Mouse (Mus musculus): Measurements from ENCODE around the gene Plxdc1. TPM values are rescaled to one million over a fixed set of nuclear protein-coding genes. Genes with fewer than 3 reads are reported as not detected.

The Plxdc1 gene
- total RNA-seq, 4 experiments from 2014 or later, result 41.2 to 46.2 (median 43.9) TPM

DNA sequence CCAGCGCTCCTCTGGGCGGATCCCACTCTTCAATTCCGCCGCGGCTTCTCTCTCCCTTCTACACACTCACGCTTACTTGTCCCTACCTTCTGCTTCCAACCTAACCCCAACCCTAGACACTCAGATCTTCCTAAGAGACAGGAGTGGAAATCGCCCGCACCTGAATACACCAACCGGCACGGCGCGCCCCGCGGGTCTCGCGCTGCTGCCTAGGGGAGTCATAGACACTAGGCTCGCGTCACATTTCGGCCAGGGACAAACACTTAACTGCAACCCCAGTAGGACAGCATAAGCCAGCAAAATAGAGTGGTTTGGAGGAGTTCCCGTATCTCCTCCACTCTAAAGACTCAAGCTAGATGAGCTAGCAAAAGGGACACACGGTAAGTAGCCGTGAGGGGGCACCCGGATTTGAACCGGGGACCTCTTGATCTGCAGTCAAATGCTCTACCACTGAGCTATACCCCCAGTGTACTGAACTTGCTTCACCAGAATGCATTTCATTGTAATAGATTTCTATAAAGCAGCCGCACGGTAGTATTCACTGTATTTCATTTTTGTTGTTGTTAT lies 2.4 kb upstream of the Plxdc1 start:
- peak; percentile 82 to 90 for DNase-seq (ENCODE audit: low spot score in 2 of 2)

DNA sequence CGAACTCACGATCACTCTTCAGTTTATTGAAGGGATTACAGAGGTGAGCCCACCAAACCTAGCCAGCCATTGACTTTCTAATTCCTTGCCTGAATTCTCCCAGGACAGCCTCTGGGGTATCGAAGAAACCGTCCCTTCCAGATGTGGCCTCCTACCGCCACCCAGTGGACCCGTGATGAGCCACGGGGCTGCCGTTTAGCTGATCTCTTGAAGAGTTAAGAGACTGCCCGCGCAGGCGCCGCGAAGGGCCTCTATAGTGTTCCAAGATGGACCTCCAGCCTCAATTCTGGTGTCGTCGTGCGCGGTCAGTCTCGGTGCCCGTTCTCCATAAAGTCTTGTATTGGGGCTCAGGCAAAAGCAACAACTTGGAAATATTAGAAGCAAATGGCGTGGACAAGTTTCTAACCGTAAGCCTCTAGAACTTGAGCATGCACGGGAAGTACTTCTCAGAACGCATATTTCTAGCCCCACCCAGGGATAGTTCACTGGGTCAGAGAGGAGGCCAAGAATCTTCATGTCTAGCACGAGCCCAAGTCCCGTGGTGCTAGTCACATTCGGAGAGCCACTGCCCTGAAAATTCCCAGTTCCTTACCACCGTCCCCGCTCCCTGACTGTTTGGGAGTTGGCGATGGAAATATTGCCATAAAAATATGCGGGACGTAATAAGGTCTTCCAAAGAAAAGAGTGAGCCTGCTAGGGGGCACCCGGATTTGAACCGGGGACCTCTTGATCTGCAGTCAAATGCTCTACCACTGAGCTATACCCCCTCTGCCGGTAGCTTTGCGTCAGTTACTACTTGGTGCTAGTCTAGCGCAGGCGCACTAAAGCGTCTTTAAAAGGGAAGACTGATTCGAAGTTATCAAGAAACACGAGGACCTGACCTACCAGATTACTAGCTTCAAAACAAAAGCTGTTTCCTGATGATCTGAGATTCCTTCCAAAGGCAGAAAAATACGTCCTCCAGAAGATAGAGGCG lies 1.6 kb upstream of the Plxdc1 start:
- peak; percentile 88 to 100 for DNase-seq (ENCODE audit: low spot score in 2 of 2)

DNA sequence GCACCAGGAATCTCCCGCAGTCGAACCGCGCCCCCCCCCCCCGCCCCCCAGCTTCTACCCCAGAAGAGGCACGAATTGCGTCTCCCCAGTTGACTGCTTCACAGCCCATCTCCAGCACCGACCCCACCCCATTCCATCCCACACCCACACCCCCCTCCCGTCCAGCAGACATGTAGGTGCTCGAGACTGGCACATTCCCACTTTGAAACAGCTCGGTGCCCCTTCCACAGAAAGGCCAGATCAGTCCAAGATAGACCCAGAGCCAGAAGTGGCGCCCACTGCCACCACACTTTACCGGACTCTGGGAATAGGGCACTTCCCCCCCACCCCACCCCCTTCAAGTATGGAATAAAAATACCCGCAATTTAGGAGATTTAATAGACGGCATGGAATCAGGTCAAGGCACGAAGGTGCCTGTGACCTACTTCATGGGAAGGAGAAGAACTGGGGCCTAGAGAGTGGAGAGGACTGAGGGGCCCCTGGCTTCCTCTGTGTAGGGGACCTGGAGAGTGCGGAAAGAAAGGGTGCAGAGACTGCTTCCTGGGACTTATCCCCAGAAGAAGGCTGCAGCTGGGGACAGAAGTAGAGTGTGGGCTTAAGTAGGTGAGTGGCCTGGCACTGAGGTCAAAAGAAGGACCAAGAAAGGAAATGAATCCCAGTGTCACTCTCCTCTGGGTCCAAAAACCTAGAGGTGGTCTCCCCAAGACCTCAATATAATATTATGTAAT lies 658 bp upstream of the Plxdc1 start:
- DNase-seq (ENCODE audit: low spot score in 2 of 2), result no peak

DNA sequence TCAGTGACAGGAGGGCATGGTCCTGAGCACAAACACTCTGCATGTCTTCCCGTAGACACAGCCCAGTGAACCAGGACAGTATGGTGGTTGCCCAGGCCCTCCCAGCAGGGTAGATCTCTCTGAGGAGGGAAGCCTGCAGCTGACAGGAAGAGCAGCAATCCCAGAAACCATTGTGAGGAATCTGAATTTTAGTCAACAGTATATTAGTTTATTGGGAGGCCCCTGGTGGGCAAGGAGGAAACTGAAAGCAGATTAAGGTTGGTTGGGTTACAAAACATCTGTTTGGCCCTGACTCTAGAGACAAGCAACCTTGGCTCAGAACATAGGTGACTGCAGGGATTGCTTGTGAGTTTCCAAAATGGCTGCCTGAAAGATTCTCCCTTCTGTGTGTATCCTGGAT lies 2.3 kb downstream of the Plxdc1 start:
- no peak for DNase-seq (ENCODE audit: low spot score in 2 of 2)

DNA sequence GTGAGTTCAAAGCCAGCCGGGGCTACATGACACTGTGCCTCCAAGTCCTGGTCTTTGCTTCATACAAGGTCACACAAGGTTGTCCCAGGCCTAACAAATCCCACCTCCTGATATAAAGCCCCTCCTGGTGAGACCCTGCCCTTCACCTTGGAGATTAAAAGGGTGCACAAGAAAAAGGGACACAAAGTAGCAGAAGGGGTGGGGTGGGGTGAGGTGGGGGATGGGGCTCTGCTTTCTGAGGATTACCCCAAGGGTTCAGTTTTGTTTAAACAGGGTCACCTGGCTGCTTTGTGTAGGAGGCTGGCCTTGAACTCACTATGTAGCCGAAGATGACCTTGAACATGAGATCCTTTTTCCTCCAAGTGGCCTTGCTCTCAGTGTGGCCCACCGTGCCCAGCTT lies 2.7 kb downstream of the Plxdc1 start:
- DNase-seq (ENCODE audit: low spot score in 2 of 2), result no peak

DNA sequence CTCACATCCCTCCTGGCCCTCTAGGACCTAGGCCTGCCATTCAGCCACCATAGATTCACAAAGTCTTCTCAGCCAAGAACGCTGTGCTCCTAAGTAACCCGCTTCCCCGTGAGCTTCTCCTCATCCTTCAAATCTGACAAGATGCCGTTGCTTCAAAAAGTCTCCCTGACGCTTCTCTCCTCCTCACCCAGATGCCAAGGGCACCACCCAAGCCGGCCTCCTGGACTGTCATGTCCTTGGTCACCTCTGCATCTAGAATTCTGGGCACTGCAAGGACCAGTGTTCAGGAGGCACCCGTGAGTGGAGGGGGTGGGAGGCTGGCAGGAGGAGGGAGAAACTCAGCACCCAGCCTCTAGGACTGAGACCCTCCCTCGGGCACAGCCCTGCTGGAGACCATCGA lies 3.5 kb downstream of the Plxdc1 start:
- DNase-seq (ENCODE audit: low spot score in 2 of 2), result no peak

DNA sequence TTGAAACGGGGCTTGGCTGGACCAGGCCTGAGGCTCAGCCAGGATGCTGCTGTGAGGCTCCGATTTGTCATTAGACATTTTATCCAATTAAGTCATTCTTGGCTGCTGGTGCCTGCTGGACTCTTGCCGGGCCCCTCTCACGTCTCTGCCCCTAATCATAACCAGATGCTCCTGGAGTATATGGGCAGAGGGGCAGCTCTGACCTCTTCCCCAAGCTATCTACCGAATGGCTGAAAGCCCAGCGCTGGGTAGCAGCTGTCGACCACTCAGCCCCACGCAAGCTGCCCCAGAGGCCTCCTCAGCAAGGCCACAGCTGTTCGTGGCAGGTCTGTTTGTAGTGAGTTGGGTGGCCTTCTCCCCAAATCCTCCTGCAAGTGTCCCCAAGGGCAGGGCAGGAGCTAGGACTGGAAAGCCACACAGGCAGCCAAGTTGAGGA lies 5.7 kb downstream of the Plxdc1 start:
- DNase-seq (ENCODE audit: low spot score in 2 of 2), result no peak

DNA sequence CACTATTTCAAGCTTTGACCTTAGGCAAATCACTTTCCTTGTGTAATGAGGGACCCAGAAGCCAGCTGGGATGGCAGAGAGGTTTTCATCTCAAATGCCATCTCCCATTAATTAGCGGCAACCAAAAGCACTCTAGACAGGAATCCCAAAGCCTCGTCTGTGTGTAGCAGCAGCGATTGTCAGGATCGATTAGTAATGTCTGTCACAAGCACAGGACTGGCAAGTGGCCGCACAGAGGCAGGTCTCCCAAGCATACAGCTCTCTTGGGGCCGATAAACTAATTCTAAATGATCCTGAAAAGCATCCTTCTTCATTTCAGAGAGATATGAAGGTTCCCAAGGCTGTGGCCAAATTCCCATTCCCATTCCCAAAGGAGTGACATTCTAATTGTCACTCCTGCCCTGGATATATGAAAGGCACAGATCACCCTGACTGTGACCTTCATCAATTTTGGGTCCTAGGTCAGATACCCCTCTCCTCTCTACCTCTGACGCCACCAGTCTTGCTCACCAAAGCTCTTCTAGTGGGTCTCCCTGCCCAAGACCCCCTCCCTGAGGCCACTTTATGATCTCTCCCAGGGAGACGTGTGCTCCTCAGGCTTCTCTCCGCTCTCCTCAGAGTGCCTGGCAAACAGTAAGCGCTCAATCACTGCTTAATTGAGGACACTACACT lies 6.3 kb downstream of the Plxdc1 start:
- no peak for DNase-seq (ENCODE audit: low spot score in 2 of 2)

DNA sequence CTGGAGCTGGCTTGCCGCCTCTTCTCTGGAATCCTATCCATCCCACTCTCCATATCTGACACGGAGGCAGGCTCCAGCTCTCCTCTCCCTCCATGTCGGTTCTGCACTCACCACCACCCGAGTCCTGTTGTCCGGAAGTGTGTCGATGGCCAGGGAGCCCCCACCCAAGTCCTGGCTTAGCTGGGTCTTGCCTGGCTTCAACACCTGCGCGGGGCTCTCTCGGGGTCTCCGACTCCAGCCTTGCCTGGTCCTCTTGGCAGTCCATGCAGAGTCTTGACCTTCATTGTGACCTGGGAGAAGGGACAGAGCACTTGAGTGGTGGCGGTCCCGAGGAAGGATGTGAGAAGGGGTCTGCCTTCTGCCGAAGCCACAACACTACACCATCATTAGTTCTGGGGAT lies 7.9 kb downstream of the Plxdc1 start:
- DNase-seq (ENCODE audit: low spot score in 2 of 2), result no peak

DNA sequence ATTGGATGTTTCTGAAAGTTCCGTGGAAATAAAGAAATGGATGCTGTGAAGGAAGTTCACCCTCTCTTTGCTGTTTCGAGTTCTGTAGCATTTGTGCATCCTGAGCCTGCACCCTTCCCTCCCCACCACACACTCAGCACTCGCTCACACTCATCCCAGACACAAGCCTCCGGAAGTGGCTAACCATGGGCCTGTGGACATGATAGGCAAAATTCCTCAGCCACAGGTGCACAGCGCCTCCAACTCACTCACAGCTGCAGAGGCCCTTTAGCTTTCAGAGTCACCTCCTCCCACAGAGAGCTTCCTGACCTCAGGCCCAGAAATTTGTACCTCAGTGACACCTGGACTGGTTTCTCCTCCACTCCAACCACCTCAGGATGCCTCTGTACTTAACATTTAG lies 8.4 kb downstream of the Plxdc1 start:
- no peak for DNase-seq (ENCODE audit: low spot score in 2 of 2)

DNA sequence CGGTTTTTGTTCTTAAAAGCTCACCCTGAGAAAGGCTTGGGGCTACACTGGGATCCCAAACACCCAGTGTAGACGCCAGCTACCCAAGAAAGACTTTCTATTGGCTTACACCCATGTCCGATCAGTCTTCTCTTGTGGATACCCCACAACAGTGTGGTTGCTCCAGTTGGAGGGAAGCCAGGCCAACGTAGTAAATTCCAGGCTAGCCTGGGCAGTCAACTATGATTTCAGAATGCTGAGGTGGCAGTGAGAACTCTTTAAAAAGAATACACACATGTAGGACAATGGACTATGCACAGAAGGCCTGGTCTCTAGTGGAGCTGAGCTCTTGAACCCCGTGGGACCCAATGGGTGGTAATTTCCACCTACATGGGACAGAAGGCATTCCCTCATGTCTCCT lies 11.5 kb downstream of the Plxdc1 start:
- no peak for DNase-seq (ENCODE audit: low spot score in 2 of 2)

DNA sequence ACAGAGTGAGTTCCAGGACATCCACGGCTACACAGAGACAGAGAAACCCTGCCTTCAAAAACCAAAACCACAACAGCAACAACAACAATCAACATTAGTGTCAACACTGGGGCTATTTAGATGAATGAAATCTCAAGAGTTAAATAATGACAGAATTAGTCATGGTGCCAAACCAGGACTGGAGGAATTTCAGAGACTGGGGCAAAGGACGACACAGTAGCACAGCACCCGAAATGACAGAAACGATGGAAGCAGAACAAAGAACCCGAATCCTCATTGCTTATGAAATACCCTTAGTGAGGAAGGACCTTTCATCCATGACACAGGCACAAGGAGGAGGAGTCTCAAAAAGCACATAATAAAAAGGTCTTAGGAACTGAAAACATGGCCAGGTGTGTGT lies 12.1 kb downstream of the Plxdc1 start:
- no peak for DNase-seq (ENCODE audit: low spot score in 2 of 2)

DNA sequence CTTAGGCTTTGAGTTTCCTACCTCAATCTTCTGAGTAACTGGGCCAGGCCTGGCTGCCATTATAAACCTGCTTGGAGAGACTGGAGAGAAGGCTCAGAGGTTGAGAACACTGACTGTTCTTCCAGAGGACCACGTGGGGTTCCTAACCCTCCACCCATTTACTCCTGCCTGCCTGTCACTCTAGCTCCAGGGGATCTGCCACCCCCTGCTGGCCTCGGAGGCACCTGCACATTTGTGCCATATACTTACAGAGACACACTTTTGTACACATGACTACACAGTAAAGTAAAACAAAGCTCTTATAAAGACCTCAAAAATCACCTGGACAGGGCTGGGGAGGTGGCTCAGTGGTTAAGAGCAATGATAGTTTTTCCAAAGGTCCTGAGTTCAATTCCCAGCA lies 13.8 kb downstream of the Plxdc1 start:
- DNase-seq (ENCODE audit: low spot score in 2 of 2), result no peak

DNA sequence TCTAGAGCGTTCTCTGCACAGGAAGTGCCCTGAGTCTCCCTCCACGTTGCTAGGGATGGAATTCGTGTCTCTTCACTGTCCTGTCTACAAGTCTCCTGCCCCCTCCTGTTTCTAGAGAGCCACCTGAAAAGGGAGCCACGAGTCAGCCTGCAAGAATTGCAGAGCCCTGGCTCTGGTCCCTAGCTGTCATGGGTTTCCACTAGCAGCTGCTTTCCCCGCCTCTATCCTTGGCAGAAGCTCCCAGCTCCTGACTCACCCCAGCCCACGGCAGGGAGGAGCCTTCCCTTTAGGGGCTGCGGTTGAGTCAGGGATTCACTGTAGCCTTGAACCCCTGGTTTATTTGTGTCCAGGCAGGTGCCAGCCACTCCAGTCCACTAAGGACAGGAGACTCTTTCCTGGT lies 15.0 kb downstream of the Plxdc1 start:
- DNase-seq (ENCODE audit: low spot score in 2 of 2), result peak; percentile 42 to 93

DNA sequence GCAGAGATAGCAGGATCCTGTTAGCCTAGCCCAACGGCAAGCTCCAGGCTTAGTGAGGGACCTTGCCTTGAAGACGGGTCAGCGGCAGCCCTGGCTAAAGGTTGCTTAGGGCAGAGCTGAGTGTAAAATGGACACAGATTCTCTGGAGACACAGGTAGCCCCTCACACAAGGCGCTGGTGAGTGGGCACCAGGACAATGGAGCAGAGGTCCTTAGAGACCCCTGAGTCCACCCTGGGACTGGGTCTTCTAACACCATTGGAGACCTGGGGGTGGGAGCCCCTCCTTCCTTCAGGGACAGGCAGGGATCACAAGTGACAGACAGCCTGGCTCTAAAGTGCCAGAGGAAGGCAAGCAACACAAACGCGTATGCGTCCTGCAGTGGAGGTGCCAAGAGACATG lies 15.5 kb downstream of the Plxdc1 start:
- no peak for DNase-seq (ENCODE audit: low spot score in 2 of 2)

DNA sequence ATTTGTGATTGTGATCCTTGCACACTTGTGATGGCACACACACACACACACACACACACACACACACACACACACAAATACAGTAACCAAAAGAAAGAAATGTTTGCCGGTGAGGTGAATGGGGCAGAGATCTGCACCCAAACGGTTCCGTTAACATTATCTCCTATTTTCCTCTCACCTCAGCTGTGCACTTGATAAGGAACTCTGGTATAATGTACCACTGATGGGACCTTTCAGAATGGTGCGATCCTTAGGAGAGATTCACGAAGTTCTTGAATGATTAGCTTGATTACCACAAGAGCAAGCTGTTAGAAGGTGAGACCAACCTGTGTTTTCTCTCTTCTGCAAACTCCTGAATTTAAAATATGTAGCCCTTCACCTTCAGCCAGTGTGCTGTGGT lies 17.9 kb downstream of the Plxdc1 start:
- DNase-seq (ENCODE audit: low spot score in 2 of 2), result no peak

DNA sequence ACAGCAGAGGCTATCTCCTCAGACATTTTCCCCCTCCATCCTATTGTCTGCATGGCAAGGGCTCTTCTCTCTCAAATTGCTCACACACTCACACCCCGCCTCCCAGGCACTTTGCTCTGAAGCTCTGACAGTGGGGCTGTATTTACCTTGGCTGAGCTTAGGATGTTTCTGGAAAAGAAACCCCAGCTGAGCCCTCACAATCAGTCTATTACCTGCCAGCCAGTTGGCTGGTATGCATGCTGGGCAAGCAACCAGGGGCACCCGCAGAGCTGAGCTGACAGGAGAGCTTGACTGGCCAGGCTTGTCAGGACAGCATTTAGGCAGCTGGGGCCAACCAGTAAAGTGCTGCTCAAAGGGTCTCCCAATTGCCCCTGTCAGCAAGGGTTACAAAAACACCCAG lies 19.1 kb downstream of the Plxdc1 start:
- DNase-seq (ENCODE audit: low spot score in 2 of 2), result no peak

DNA sequence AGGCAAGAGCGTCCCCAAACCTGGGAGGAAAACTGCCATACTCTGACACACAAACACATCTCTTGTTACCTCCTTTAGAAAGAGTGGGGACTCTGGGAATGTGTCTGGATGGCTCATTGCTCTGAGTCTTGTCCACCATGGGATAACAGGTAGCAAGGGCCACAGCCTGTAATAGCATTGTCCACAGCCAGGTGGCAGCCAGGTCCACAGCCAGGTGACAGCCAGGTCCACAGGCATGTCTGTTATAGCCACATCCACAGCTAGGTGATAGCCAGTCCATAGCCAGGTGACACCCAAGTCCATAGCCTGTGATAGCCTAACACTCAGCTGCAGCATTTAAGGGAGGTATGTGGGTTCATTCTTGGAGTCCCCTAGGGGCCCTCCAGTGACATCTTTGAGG lies 25.3 kb downstream of the Plxdc1 start:
- no peak for DNase-seq (ENCODE audit: low spot score in 2 of 2)

DNA sequence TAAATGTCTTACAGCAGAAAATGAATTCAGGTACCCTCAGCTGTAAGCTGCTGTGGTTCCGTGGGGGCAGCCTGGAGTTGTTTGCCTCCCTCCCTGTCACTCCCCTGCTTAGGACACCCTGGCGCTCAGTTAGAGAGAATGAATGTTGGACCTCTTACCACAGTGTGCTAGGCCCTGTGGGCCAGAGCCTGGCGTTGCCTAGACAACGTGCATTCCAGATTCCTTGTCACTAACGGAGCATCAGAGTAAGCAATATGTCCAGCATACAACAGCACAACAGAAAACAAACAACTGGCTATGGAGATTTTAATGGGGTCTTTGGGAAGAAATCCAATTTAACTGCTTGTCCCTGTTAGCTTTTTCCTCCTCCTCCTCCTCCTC lies 27.0 kb downstream of the Plxdc1 start:
- no peak for DNase-seq (ENCODE audit: low spot score in 2 of 2)

DNA sequence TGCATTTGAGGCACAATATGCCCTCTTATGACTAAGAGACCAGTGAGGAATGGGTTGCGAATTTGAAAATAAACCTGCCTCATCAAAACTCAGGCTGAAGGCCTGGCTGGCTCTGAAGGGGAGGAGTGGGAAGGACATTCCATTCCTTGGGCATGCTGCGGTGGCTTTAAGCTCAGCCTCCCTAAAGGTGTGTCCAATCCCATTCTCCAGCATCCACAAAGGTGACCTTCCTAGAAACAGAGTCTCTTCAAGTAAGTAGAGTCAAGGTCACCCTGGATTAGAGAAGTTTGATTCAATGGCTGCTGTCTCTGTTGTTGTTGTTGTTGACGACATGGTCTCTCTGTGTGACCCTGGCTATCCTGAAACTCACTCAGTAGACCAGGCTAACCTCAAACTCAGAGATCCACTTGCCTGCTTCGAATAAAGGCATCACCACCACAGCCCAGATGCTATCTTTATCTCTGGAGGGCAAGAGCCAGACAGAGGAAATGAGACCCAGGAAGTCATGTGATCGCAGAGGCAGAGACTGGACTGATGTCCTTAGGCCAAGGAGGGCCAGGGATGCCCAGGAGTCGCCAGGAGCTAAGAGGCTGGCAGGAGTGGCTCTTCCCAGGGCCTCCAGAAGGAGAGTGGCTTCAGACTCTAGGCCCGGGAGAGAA lies 27.5 kb downstream of the Plxdc1 start:
- DNase-seq (ENCODE audit: low spot score in 2 of 2), result no peak

DNA sequence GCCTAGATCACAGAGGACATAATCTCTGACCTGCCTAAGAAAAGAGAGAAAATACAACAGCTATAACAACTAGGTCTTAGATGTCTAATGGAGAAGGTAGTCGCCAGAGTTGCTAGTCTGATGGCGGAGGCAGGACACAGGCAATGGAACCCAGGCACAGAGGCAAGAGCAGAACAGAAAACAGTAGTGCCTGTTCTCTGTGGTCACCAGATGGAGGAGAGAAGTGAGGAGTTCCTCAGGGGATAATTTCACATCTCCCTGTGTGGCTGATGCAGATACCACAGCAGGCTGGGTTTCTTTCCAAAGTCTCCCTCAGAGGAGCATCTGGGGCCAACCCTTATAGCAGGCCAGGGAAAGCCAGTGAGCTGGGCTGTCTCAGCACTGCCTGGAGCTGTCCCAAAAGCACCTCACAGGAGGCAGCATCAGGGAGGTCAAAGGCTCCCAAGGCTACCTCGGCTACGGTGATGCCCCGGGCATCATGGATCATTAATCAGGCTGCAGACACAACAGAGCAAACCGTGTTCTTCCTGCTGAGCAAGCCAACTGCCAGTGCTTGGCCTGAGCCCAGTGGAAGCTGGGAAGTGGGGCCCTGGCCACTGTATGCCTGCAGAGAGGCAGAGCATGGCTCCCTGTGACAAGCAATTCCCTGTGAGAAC lies 29.2 kb downstream of the Plxdc1 start:
- no peak for DNase-seq (ENCODE audit: low spot score in 2 of 2)

All from left cerebral cortex, adult 8-10 months (tissue).